Mouse (Mus musculus): ENCODE results near the gene Prr15. TPM values are rescaled to one million over a fixed set of nuclear protein-coding genes. Genes with fewer than 3 reads are reported as not detected.

Gene Prr15
- polyA plus RNA-seq, 1 experiment from 2014 or later, result 1.6 TPM

- no peak overlapping the region for H3K27ac ChIP-seq (replicated peaks; ENCODE audit: low read depth, low read length)
- 81% methylated on average over 10 of the region's 10 CpGs for WGBS
- no peaks in the 10 kb centered on the region for H3K9me3 ChIP-seq (ENCODE audit: control insufficient read depth, low read length)
- no peaks in the 10 kb centered on the region for H3K36me3 ChIP-seq (ENCODE audit: control insufficient read depth, insufficient read depth, low read length)
- H3K9ac ChIP-seq (replicated peaks; ENCODE audit: low read length), result no peak overlapping the region
- no peaks in the 10 kb centered on the region for H3K4me1 ChIP-seq (ENCODE audit: control insufficient read depth, insufficient read depth, low read length)
- no peaks in the 10 kb centered on the region for H3K27me3 ChIP-seq (ENCODE audit: control insufficient read depth, insufficient read depth, low read length)
- no peak overlapping the region for H3K4me3 ChIP-seq (replicated peaks; ENCODE audit: low read depth, low read length)
- no peak overlapping the region for H3K4me2 ChIP-seq (ENCODE audit: low read length)
- DNase-seq (no peak), ATAC-seq (ENCODE audit: low FRiP score, low TSS enrichment) (no peak)
These were observed 35.7 kb upstream of the Prr15 start for GRCm38 (mm10) chr6:54289774-54290500.

DNA sequence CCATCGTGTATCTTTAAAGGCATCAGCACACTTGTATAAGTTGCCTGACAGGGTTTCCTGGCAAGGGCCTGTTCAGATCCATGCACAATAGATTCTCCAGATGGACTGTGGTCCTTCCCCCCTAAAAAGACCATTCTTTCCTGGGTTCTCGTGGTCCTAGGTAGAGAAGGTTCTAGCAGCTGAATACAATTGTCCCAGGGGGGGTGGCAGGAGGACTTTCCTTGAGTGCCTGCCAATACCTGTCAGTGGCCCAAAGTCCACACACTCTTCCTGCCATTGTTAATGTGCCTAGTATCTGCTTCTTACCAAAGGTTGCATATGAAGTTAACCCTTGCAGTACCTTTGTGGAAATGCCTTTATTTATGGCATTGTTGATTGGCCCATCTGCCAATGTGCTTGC lies 28.4 kb upstream of the Prr15 start:
- ATAC-seq (ENCODE audit: low FRiP score, low TSS enrichment) (no peak), DNase-seq (no peak)
- no peak overlapping the region for H3K4me3 ChIP-seq (replicated peaks; ENCODE audit: low read depth, low read length)
- no peak overlapping the region for H3K4me2 ChIP-seq (ENCODE audit: low read length)
- H3K27ac ChIP-seq (replicated peaks; ENCODE audit: low read depth, low read length), result no peak overlapping the region
- H3K4me1 ChIP-seq (ENCODE audit: control insufficient read depth, insufficient read depth, low read length), result 0 out of 2 replicates have a peak, but pooled peaks cover 4% of the 10 kb centered on the region
- no peaks in the 10 kb centered on the region for H3K27me3 ChIP-seq (ENCODE audit: control insufficient read depth, insufficient read depth, low read length)
- 89% methylated on average over 2 of the region's 2 CpGs for WGBS
- no peaks in the 10 kb centered on the region for H3K9me3 ChIP-seq (ENCODE audit: control insufficient read depth, low read length)
- H3K36me3 ChIP-seq (ENCODE audit: control insufficient read depth, insufficient read depth, low read length), result peaks cover 5% of the 10 kb centered on the region; the same call in 1 of the 2 replicates
- H3K9ac ChIP-seq (replicated peaks; ENCODE audit: low read length), result no peak overlapping the region

GRCm38 (mm10) chr6:54299417-54299816 lies 26.2 kb upstream of the Prr15 start:
- DNase-seq (peak; percentile 31), ATAC-seq (ENCODE audit: low FRiP score, low TSS enrichment) (no peak)
- WGBS, result 85% methylated on average over 2 of the region's 2 CpGs
- no peak overlapping the region for H3K4me2 ChIP-seq (ENCODE audit: low read length)
- no peaks in the 10 kb centered on the region for H3K9me3 ChIP-seq (ENCODE audit: control insufficient read depth, low read length)
- H3K27me3 ChIP-seq (ENCODE audit: control insufficient read depth, insufficient read depth, low read length), result no peaks in the 10 kb centered on the region
- H3K4me1 ChIP-seq (ENCODE audit: control insufficient read depth, insufficient read depth, low read length), result 0 out of 2 replicates have a peak, but pooled peaks cover 4% of the 10 kb centered on the region
- no peak overlapping the region for H3K4me3 ChIP-seq (replicated peaks; ENCODE audit: low read depth, low read length)
- peaks cover 5% of the 10 kb centered on the region; the same call in 1 of the 2 replicates for H3K36me3 ChIP-seq (ENCODE audit: control insufficient read depth, insufficient read depth, low read length)
- H3K9ac ChIP-seq (replicated peaks; ENCODE audit: low read length), result no peak overlapping the region
- H3K27ac ChIP-seq (replicated peaks; ENCODE audit: low read depth, low read length), result no peak overlapping the region

- Histone ChIP-seq H3K27me3 (ENCODE audit: control insufficient read depth, insufficient read depth, low read length) (no peaks in the 10 kb centered on the region), H3K27ac (replicated peaks; ENCODE audit: low read depth, low read length) (no peak overlapping the region), H3K4me1 (ENCODE audit: control insufficient read depth, insufficient read depth, low read length) (0 out of 2 replicates have a peak, but pooled peaks cover 1% of the 10 kb centered on the region), H3K9me3 (ENCODE audit: control insufficient read depth, low read length) (no peaks in the 10 kb centered on the region), H3K36me3 (ENCODE audit: control insufficient read depth, insufficient read depth, low read length) (no peaks in the 10 kb centered on the region), H3K4me2 (ENCODE audit: low read length) (no peak overlapping the region), H3K9ac (replicated peaks; ENCODE audit: low read length) (no peak overlapping the region), H3K4me3 (replicated peaks; ENCODE audit: low read depth, low read length) (no peak overlapping the region)
- 97% methylated on average over 1 of the region's 1 CpGs for WGBS
- ATAC-seq (ENCODE audit: low FRiP score, low TSS enrichment) (no peak), DNase-seq (no peak)
These were observed 19.9 kb upstream of the Prr15 start for GRCm38 (mm10) chr6:54305777-54306176.

DNA sequence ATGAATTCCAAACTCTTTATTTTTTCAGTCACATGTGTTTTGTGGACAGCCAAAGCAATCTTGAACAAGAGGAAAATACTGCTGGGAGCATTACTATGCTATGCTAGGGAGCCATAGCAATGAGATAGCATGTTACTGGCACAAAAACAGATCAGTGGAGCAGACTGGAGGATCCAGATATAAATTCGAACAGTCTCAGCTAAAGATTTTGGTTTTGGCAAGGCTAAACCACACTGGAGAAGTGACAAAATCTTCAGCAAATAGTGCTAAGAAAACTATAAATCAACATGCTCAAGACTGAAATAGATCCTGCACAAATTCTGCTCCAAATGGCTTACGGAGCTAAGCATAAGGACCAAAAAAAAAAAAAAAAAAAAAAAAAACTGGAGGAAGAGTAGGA lies 12.6 kb upstream of the Prr15 start:
- Histone ChIP-seq H3K9me3 (ENCODE audit: control insufficient read depth, low read length) (no peaks in the 10 kb centered on the region), H3K4me1 (ENCODE audit: control insufficient read depth, insufficient read depth, low read length) (no peaks in the 10 kb centered on the region), H3K4me3 (replicated peaks; ENCODE audit: low read depth, low read length) (no peak overlapping the region), H3K36me3 (ENCODE audit: control insufficient read depth, insufficient read depth, low read length) (no peaks in the 10 kb centered on the region), H3K4me2 (ENCODE audit: low read length) (no peak overlapping the region), H3K9ac (replicated peaks; ENCODE audit: low read length) (no peak overlapping the region), H3K27me3 (ENCODE audit: control insufficient read depth, insufficient read depth, low read length) (no peaks in the 10 kb centered on the region), H3K27ac (replicated peaks; ENCODE audit: low read depth, low read length) (no peak overlapping the region)
- DNase-seq (no peak), ATAC-seq (ENCODE audit: low FRiP score, low TSS enrichment) (no peak)
- WGBS, result 90% methylated on average over 2 of the region's 2 CpGs

- no peaks in the 10 kb centered on the region for H3K36me3 ChIP-seq (ENCODE audit: control insufficient read depth, insufficient read depth, low read length)
- H3K4me2 ChIP-seq (ENCODE audit: low read length), result no peak overlapping the region
- ATAC-seq (ENCODE audit: low FRiP score, low TSS enrichment) (no peak), DNase-seq (no peak)
- no peaks in the 10 kb centered on the region for H3K4me1 ChIP-seq (ENCODE audit: control insufficient read depth, insufficient read depth, low read length)
- H3K9me3 ChIP-seq (ENCODE audit: control insufficient read depth, low read length), result no peaks in the 10 kb centered on the region
- no peak overlapping the region for H3K27ac ChIP-seq (replicated peaks; ENCODE audit: low read depth, low read length)
- no peaks in the 10 kb centered on the region for H3K27me3 ChIP-seq (ENCODE audit: control insufficient read depth, insufficient read depth, low read length)
- 88% methylated on average over 9 of the region's 9 CpGs for WGBS
- H3K9ac ChIP-seq (replicated peaks; ENCODE audit: low read length), result no peak overlapping the region
- no peak overlapping the region for H3K4me3 ChIP-seq (replicated peaks; ENCODE audit: low read depth, low read length)
These were observed 7.0 kb upstream of the Prr15 start for GRCm38 (mm10) chr6:54318618-54319017.

DNA sequence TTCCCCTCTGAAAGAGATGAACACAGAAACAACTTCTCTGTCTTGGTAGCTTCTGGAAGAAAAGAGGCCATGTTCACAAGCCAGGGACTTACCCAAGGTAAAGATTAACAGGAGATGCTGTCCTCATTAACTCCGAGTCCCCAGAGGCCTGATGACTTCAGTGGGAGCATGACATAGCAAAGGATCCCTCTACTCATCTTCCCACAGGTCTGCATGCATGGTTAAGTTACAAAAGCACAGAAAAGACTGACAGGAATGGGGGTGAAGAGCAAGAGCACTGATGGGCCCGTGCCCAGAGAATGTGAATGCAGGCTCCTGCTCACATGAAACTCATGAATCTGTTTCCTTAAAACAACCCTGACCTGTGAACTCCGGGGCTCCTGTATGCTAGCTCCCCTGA lies 6.4 kb upstream of the Prr15 start:
- Histone ChIP-seq H3K4me1 (ENCODE audit: control insufficient read depth, insufficient read depth, low read length) (no peaks in the 10 kb centered on the region), H3K4me2 (ENCODE audit: low read length) (no peak overlapping the region), H3K36me3 (ENCODE audit: control insufficient read depth, insufficient read depth, low read length) (no peaks in the 10 kb centered on the region), H3K27me3 (ENCODE audit: control insufficient read depth, insufficient read depth, low read length) (peaks cover 4% of the 10 kb centered on the region; the same call in 1 of the 2 replicates), H3K9ac (replicated peaks; ENCODE audit: low read length) (no peak overlapping the region), H3K27ac (replicated peaks; ENCODE audit: low read depth, low read length) (no peak overlapping the region), H3K4me3 (replicated peaks; ENCODE audit: low read depth, low read length) (no peak overlapping the region), H3K9me3 (ENCODE audit: control insufficient read depth, low read length) (no peaks in the 10 kb centered on the region)
- WGBS, result 68% methylated on average over 3 of the region's 3 CpGs
- no peak for DNase-seq
- ATAC-seq (ENCODE audit: low FRiP score, low TSS enrichment), result no peak

- Histone ChIP-seq H3K27me3 (ENCODE audit: control insufficient read depth, insufficient read depth, low read length) (peaks cover 11% of the 10 kb centered on the region), H3K9me3 (ENCODE audit: control insufficient read depth, low read length) (no peaks in the 10 kb centered on the region), H3K4me2 (ENCODE audit: low read length) (no peak overlapping the region), H3K4me1 (ENCODE audit: control insufficient read depth, insufficient read depth, low read length) (no peaks in the 10 kb centered on the region), H3K36me3 (ENCODE audit: control insufficient read depth, insufficient read depth, low read length) (no peaks in the 10 kb centered on the region), H3K9ac (replicated peaks; ENCODE audit: low read length) (no peak overlapping the region), H3K4me3 (replicated peaks; ENCODE audit: low read depth, low read length) (no peak overlapping the region), H3K27ac (replicated peaks; ENCODE audit: low read depth, low read length) (no peak overlapping the region)
- 88% methylated on average over 1 of the region's 1 CpGs for WGBS
- no peak for DNase-seq
- no peak for ATAC-seq (ENCODE audit: low FRiP score, low TSS enrichment)
These were observed 5.4 kb upstream of the Prr15 start for GRCm38 (mm10) chr6:54320236-54320635.
